Mouse (Mus musculus) adrenal gland, adult 18-20 months (tissue): ENCODE results near the gene Ints2. TPM values are rescaled to one million over a fixed set of nuclear protein-coding genes. Genes with fewer than 3 reads are reported as not detected.

Experiments
- DNase-seq, 2 experiments: peaks; one replicate each; pipeline ENCODE4 v3.0.0; 2021 to 2022; ENCODE audit warnings: low spot score in 2 of 2
- total RNA-seq, 2 experiments: library from RNA; stranded (reverse); gene quantifications; 1 replicate in 1 of 2; 2 replicates in 1 of 2; pipeline ENCODE4 v1.2.3; 2021

The Ints2 gene
- total RNA-seq, 2 experiments from 2014 or later = 21.6 to 23.1 TPM

DNA sequence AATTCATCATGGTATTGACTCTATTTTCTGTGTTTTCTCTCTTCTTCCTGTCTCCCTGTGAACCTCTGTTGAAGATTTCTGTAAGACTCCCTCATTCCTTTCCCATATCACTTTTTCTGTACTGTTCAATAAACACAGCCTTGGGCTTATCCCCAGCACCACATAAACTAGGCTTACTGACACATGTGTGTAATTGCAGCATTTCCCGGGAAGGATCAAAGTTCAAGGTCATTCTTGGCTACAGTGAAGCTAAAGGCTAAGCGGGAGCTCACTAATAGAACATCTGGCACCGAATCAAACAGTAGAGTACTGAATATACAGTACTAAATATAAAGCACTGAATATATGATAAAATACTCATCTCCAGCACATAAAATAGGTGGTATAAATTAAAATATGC lies 81.5 kb downstream of the Ints2 start:
- DNase-seq = no peak

GRCm38 (mm10) chr11:86174173-86174572 lies 83.2 kb downstream of the Ints2 start:
- DNase-seq = peak; percentile 50 to 55

- DNase-seq = no peak
Observed at GRCm38 (mm10) chr11:86170743-86171142, 86.6 kb downstream of the Ints2 start.

Other genes with a start within 250 kb of the Ints2 start
- under 1 TPM; 0.53 to 0.54 TPM for gene Brip1, start 56.4 kb downstream of the Ints2 start, total RNA-seq
- gene Med13, start 100.0 kb upstream of the Ints2 start, total RNA-seq = 10 to 100 TPM; 42.3 to 42.5 TPM
- 10 to 100 TPM; 32.2 to 42.1 TPM for gene Rnft1, start 227.1 kb upstream of the Ints2 start, total RNA-seq